Mouse (Mus musculus) forebrain, embryonic 10.5 days (tissue): ENCODE data around the gene Msantd3. TPM values are rescaled to one million over a fixed set of nuclear protein-coding genes. Genes with fewer than 3 reads are reported as not detected.
A peak's percentile ranks its signal among the peaks of the same experiment; 100 is the strongest.

ENCODE experiments used
- DNase-seq: peaks from one replicate; pipeline ENCODE4 v3.0.0-alpha.2; 2017; ENCODE audit warnings: low spot score; ENCODE audit errors: extremely low spot score
- H3K27ac ChIP-seq: fragments of 300-500 bp; sonication (generic); 2 replicates; pipeline ENCODE4 v1.5.1; 2016; ENCODE audit warnings: mild to moderate bottlenecking
- H3K27me3 ChIP-seq: fragments of 300-500 bp; sonication (generic); 2 replicates; pipeline ENCODE4 v1.6.1; 2016; ENCODE audit warnings: mild to moderate bottlenecking; ENCODE audit not compliant: poor library complexity, severe bottlenecking
- H3K36me3 ChIP-seq: fragments of 300-500 bp; sonication (generic); replicated peaks from 2 replicates; pipeline ENCODE4 v1.6.1; 2016; ENCODE audit warnings: mild to moderate bottlenecking, moderate library complexity
- H3K4me1 ChIP-seq: fragments of 300-500 bp; sonication (generic); 2 replicates; pipeline ENCODE4 v1.6.1; 2016
- H3K4me3 ChIP-seq: fragments of 300-500 bp; sonication (generic); 2 replicates; pipeline ENCODE4 v1.5.1; 2016; ENCODE audit warnings: mild to moderate bottlenecking, moderate library complexity
- H3K9me3 ChIP-seq: fragments of 300-500 bp; sonication (generic); 2 replicates; pipeline ENCODE4 v1.6.1; 2016; ENCODE audit warnings: mild to moderate bottlenecking, moderate library complexity
- WGBS: fragments of 180-500 bp; shearing (Covaris S2); methylation state at CpG from one replicate; pipeline ENCODE4 v1.1.7; 2016; 5-methylcytosine and 5-hydroxymethylcytosine counted together
- polyA plus RNA-seq: library from polyadenylated mRNA; unstranded; fragments of >200 nt; fragmentation: Nextera tagmentation; extraction: Ambion mirVana; gene quantifications from 2 replicates; pipeline ENCODE4 v1.2.1, GENCODE M21; 2016

The Msantd3 gene
- 63.3 and 65.2 TPM in 2 replicates for polyA plus RNA-seq

DNA sequence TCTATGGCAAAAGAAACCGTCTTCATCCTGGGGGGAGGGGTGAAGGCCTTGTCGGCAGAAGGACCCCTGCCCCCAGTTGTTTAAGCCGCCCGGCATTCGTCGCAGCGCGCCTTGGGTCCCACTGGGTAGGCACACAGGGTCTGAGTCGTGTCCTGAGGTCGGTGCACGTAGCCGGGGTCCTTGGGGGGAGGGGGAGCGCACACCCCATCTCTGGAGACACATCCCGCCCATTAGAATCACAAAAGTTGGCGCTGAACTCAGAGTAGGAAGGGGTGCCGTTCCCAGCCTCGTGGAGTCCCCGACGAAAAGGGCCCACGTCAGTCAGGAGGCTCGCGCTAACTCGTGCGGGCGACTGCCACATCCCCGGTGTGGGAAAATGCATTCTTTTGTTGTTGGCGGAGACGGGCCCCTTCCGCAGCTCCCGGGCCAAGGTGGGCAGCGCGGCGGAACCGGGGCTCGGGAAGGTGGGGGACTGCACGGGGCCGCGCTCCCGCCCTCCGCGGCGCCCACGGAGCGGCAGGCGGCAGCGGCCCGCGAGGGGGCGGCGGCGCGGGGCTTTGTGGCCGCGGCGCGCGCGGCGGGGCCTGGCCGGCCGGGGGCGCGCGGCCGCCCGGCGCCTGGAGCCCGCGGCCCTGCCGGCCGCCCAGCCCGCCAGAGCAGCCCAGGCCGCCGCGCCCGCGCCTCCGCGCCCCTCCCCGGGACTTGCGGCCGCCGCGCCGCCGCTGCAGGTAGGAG lies at the start of gene Msantd3:
Gene Msantd3 (plus strand): TSS at position 95 of the 735 bp plus-strand sequence.
- H3K4me3 ChIP-seq = peak within 1 kb of the TSS; percentile 89
- peak; percentile 80 for DNase-seq
- no peaks in the 10 kb centered on the region for H3K9me3 ChIP-seq
- H3K36me3 ChIP-seq = 0 out of 2 replicates have a peak, but pooled peaks cover 3% of the 10 kb centered on the region
- H3K4me1 ChIP-seq = peaks cover 65% of the 10 kb centered on the region
- peak within 1 kb of the TSS; percentile 98 for H3K27ac ChIP-seq
- WGBS = 1% methylated on average over 77 of the region's 86 CpGs
- H3K27me3 ChIP-seq = no peaks in the 10 kb centered on the region

DNA sequence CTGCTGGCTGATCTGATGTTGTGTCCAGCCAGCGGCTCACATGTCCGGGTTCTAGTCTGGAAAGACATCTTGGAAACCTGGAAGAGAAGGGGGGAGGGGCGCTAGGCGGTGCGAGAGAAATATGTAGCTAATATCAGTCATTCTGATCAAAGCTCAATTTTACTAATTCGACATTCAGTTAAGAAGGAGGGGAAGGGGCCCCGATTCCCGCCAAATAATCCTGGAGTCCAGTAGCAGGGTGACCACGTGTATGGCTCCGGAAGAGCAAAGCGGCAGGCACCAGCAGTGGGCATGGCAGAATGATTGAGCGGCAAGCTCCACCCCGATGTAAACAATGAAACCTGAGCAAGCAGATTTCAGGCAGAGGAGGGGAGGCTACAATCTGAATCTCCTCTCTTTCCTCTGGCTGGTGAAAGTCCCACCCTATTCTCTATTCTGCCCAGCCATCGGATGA lies 48.4 kb upstream of the Msantd3 start:
- Histone ChIP-seq H3K36me3 (no peaks in the 10 kb centered on the region), H3K4me3 (peak overlapping the region; percentile 44), H3K27ac (peak overlapping the region; percentile 73), H3K27me3 (no peaks in the 10 kb centered on the region), H3K9me3 (no peaks in the 10 kb centered on the region), H3K4me1 (peaks cover 10% of the 10 kb centered on the region)
- WGBS = 18% methylated on average over 14 of the region's 14 CpGs
- peak; percentile 45 for DNase-seq

DNA sequence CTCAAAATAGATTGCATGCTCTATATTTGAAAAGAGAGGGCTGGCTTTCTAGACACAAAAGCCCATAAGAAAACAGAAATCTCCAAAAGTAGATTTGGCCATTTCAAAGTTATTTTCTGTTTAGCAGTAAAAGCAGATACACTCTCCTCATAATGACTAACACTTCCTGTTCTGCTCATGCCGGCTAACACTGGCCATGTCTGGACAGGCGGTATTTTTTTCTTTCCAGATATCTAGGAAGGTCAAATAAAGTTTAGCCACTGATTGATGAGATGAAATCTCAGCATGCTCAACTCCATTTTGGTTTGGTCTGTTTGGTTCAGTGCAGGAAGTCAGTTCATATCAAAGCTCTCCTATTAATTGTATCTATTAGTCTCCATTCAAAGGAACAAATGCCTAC lies 47.2 kb upstream of the Msantd3 start:
- H3K36me3 ChIP-seq = no peaks in the 10 kb centered on the region
- WGBS = 92% methylated on average over 2 of the region's 2 CpGs

DNA sequence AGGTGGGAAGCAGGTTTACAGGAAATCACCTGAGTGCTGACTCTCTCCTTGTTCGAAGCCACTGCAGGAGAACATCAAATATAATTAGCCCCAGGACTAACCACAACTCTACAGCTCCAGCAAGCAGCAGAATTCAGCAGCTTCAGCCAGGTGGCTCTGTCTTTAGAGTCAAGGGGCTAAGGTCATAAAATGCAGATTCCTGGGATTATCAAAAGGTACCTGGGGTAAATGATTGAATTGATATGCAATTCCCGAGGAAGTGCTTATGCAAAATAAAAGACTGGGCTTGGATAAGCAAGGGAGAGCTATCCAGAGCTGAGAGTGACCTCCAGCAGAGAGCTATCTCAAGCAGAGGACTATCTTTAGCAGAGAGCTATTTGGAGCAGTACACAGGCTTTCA lies 28.9 kb upstream of the Msantd3 start:
- Histone ChIP-seq H3K4me3 (no peak overlapping the region), H3K9me3 (peaks cover 12% of the 10 kb centered on the region), H3K36me3 (no peaks in the 10 kb centered on the region), H3K4me1 (no peaks in the 10 kb centered on the region), H3K27me3 (no peaks in the 10 kb centered on the region), H3K27ac (no peak overlapping the region)
- DNase-seq = no peak
- 72% methylated on average over 2 of the region's 2 CpGs for WGBS

More for the DNA sequence above, 47.2 kb upstream of the Msantd3 start:
- DNase-seq = no peak
- Histone ChIP-seq H3K4me1 (peaks cover 10% of the 10 kb centered on the region), H3K4me3 (no peak overlapping the region), H3K27ac (no peak overlapping the region), H3K27me3 (no peaks in the 10 kb centered on the region), H3K9me3 (no peaks in the 10 kb centered on the region)

DNA sequence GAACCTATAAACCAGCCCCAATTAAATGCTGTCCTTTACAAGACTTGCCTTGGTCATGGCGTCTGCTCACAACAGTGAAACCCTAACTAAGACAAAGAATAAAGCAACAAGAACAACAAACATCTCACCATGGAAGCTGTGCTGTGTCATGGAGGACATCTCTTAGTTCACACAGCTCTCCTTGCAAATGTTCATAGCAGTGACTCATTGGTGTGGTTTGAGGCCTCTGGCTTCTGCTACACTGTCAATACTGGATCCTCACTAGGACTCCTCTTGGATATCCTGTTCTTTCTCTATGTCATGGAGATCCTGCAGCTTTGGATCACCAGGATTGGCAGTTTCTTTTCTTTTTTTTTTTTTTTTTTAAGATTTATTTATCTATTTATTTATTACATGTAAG lies 10.2 kb upstream of the Msantd3 start:
- no peaks in the 10 kb centered on the region for H3K36me3 ChIP-seq
- DNase-seq = no peak
- H3K4me3 ChIP-seq = no peak overlapping the region
- H3K4me1 ChIP-seq = no peaks in the 10 kb centered on the region
- no peaks in the 10 kb centered on the region for H3K27me3 ChIP-seq
- 88% methylated on average over 1 of the region's 1 CpGs for WGBS
- H3K9me3 ChIP-seq = peaks cover 4% of the 10 kb centered on the region; the same call in 1 of the 2 replicates
- no peak overlapping the region for H3K27ac ChIP-seq

DNA sequence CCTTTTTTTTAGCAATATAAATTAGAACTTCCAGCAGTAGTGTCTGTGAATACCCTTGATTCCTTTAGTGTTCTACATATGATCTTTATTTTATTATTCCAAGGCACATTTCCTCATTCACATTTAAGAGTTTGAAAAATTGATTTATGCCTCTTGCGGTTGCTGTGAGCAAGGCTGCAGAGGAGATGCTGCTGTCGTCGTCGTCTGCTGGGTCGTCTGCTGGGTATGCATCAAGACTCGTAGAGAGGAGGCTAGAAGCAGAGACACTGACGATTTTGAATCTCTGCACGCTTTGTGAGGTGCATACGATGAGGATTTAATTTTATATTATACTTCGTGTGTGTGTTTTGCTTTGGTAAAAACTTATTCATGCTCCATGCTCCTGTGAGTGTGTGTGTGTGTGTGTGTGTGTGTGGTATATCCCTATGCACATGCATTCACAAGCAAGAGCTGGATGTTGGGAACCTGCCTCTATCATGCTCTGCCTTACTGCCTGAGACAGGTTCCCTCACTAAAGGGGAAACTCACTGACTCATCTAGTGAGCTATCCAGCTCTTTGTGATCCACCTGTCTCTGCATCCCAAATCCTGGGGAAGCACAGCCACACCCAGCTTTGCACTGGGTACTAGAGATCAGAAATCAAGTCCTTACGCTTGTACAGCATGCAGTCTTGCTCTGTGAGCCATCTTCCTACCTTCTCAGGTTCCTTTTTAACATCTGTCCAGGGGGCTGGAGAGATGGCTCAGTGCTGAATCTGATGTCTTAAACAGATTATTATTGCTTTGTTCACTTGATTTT lies 7.7 kb upstream of the Msantd3 start:
- peaks cover 4% of the 10 kb centered on the region; the same call in 1 of the 2 replicates for H3K9me3 ChIP-seq
- H3K36me3 ChIP-seq = no peaks in the 10 kb centered on the region
- H3K27me3 ChIP-seq = no peaks in the 10 kb centered on the region
- no peak for DNase-seq
- no peak overlapping the region for H3K4me3 ChIP-seq
- WGBS = 91% methylated on average over 11 of the region's 11 CpGs
- no peak overlapping the region for H3K27ac ChIP-seq
- H3K4me1 ChIP-seq = peaks cover 9% of the 10 kb centered on the region

DNA sequence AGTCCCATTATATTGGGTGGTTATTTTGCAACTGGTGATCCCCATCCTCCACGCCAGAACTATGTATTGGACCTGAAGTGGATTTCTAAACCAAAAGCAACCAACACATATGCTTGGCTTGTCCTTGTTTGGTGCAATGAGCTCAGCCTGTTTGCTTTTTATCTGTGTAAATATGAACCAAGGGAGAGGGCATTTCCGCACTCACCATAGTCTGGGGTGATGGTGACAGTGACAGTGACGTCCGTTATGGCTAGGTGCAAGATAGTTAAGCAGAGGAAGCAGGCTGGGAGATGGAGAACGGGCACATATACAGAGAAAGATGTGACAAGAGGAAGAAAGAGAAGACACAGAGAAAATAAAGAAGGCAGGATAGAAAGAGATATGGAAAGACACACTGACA lies 3.5 kb upstream of the Msantd3 start:
- Histone ChIP-seq H3K27me3 (no peaks in the 10 kb centered on the region), H3K4me1 (peaks cover 27% of the 10 kb centered on the region), H3K9me3 (no peaks in the 10 kb centered on the region), H3K36me3 (no peaks in the 10 kb centered on the region), H3K27ac (no peak overlapping the region), H3K4me3 (no peak overlapping the region)
- WGBS = 88% methylated on average over 5 of the region's 5 CpGs
- no peak for DNase-seq

DNA sequence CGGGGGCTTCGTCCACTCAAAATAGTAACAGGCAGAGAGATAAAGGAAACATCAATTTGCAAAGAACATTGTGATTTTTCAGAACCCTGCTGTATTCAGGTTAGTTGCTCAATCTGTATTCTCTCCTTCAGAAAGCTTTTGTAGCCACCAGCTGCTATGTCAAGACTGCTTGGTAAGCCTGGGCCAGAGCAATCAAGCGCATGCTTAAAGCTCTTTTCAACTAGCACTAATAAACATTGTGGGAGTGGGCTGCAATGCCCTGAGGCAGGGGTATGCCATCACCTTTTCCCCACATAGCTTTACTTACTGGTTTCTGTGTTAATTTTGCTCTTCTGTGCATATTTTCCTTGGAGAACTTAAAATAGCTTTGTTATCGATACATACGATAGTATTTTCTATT lies 2.7 kb upstream of the Msantd3 start:
- WGBS = 80% methylated on average over 5 of the region's 5 CpGs
- Histone ChIP-seq H3K4me1 (peaks cover 35% of the 10 kb centered on the region), H3K27ac (no peak overlapping the region), H3K36me3 (no peaks in the 10 kb centered on the region), H3K27me3 (no peaks in the 10 kb centered on the region), H3K4me3 (no peak overlapping the region), H3K9me3 (no peaks in the 10 kb centered on the region)
- DNase-seq = no peak

DNA sequence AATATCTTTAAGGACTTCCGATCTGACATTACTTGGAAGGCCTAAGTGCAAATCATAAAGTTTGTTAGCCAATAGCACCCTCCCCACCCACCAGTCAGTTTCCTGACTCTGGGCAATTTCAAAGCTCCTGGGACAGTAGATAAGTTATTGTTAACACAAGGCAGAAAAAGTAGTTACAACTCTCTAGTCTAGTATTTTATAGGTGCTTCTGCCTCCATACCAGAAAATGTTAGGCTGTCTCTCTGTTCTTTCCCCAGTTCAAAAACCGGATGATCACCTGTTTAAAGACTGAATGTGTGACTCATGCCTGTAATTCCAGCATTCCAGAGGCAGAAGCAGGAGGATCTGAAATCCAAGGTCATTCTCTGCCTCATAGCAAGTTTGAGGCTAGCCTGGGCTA lies 1.2 kb upstream of the Msantd3 start:
- no peak for DNase-seq
- H3K27me3 ChIP-seq = no peaks in the 10 kb centered on the region
- H3K4me3 ChIP-seq = no peak overlapping the region
- H3K27ac ChIP-seq = no peak overlapping the region
- 93% methylated on average over 2 of the region's 2 CpGs for WGBS
- H3K36me3 ChIP-seq = 0 out of 2 replicates have a peak, but pooled peaks cover 1% of the 10 kb centered on the region
- no peaks in the 10 kb centered on the region for H3K9me3 ChIP-seq
- H3K4me1 ChIP-seq = peaks cover 50% of the 10 kb centered on the region

DNA sequence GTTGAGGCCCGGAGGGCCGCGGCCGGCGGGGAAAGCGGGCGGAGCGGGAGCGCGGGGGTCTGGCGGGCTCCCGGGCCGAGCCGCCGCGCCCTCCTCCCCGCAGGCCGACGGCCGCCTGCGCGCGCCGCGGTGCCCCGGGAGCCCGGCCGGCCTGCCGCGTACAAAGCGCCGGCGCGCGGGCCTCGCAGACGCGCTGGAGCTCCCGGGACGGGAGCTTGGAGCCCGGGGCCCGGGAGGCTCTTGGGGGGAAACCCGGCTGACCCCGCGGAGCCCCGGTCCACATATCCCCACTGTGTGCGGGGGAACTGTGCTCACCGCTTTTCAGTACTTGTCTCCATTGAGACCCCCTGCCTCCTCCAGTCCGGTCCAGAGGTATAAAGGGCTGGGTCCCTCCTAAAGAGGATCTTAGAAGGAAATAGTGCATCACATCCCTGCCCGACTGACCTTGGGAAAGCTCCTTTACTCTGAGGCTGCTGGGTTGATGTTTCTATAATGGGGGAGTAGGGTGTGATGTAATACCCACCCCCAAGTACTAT lies 909 bp downstream of the Msantd3 start:
- peaks cover 71% of the 10 kb centered on the region for H3K4me1 ChIP-seq
- H3K4me3 ChIP-seq = peak overlapping the region; percentile 89
- DNase-seq = peak; percentile 63
- H3K27ac ChIP-seq = peak overlapping the region; percentile 98
- peaks cover 6% of the 10 kb centered on the region; the same call in 1 of the 2 replicates for H3K36me3 ChIP-seq
- no peaks in the 10 kb centered on the region for H3K27me3 ChIP-seq
- WGBS = under 1% methylated on average over 50 of the region's 50 CpGs
- H3K9me3 ChIP-seq = no peaks in the 10 kb centered on the region

DNA sequence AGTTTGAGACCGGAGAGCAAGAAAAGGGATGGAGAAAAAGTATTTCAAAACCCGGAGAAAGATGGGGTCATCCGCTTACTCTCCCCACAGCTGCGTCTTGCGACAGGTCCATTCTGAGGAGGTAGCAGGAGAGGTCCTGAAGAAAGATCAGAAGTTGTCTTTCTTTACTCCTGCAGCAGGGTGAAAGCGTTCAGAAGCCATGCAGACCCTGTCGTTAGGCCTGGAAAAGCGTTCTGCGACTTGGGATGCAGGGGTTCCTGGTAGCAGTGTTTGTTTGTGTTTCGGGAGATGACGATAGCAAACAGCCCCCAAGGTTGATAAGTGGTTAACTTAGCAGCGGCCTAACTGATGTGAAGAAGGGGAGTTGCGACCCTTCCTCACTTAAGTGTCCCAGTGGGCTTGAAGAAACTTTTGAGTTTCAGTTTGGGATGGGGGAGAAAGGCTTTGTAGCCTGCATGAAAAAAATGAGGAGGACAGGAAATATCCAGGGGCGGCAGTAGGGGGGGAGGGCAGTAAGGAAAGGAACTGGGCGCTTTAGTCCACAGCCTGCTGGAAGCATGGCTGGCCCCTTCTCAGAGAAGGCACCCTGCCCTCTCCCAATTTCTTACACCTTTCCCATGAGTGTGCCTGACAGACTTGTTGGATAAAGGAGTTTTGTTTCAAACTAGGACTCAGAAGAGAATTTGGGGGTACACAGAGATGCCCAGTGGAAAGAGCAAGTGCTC lies 2.0 kb downstream of the Msantd3 start:
- WGBS = 4% methylated on average over 15 of the region's 15 CpGs
- H3K27me3 ChIP-seq = no peaks in the 10 kb centered on the region
- H3K36me3 ChIP-seq = peaks cover 7% of the 10 kb centered on the region; the same call in 1 of the 2 replicates
- peak overlapping the region; percentile 98 for H3K27ac ChIP-seq
- H3K9me3 ChIP-seq = no peaks in the 10 kb centered on the region
- peaks cover 76% of the 10 kb centered on the region for H3K4me1 ChIP-seq
- DNase-seq = no peak
- peak overlapping the region; percentile 89 for H3K4me3 ChIP-seq

DNA sequence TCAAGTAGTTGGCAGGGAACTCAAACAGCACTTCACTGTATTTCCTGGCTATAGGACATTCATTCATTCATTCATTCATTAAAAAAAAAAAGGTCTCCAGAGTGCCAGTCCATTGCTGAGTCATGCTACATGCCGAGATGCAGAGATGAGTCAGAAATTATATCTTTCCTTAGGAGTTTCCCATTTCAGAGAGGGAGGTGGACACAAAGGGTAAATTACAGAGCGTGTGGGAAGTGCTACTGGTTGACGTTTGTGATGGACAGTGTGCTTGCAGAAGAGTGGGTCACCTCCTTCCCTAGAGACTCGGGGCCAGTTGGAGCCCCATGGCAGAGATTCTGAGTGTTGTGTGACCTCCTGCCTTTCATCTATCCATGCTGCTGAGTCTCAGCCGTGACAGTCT lies 2.6 kb downstream of the Msantd3 start:
- H3K4me3 ChIP-seq = peak overlapping the region; percentile 89
- H3K27ac ChIP-seq = peak overlapping the region; percentile 98
- no peaks in the 10 kb centered on the region for H3K9me3 ChIP-seq
- WGBS = 61% methylated on average over 5 of the region's 5 CpGs
- H3K27me3 ChIP-seq = no peaks in the 10 kb centered on the region
- no peak for DNase-seq
- peaks cover 7% of the 10 kb centered on the region; the same call in 1 of the 2 replicates for H3K36me3 ChIP-seq
- peaks cover 76% of the 10 kb centered on the region for H3K4me1 ChIP-seq
